Mouse (Mus musculus) forebrain, embryonic 16.5 days (tissue): Measurements from ENCODE around the gene Zfp398. TPM values are rescaled to one million over a fixed set of nuclear protein-coding genes. Genes with fewer than 3 reads are reported as not detected.

Experiments used
- ATAC-seq: fragments of 200-750 bp; cut with Nextera tagmentation; 2 replicates; pipeline ENCODE4 v1.8.0; 2017; ENCODE audit warnings: mild to moderate bottlenecking, moderate library complexity
- H3K27ac ChIP-seq: fragments of 300-500 bp; sonication (generic); 2 replicates; pipeline ENCODE4 v1.5.1; 2014; ENCODE audit warnings: low read length, control low read depth
- H3K27me3 ChIP-seq: fragments of 300-500 bp; sonication (generic); replicated peaks from 2 replicates; pipeline ENCODE4 v1.6.1; 2014; ENCODE audit warnings: low read length; ENCODE audit not compliant: control insufficient read depth, insufficient read depth
- H3K36me3 ChIP-seq: fragments of 300-500 bp; sonication (generic); 2 replicates; pipeline ENCODE4 v1.6.1; 2014; ENCODE audit not compliant: control insufficient read depth, insufficient read depth
- H3K4me1 ChIP-seq: fragments of 300-500 bp; sonication (generic); replicated peaks from 2 replicates; pipeline ENCODE4 v1.6.1; 2014; ENCODE audit warnings: low read length; ENCODE audit not compliant: control insufficient read depth, insufficient read depth
- H3K4me2 ChIP-seq: fragments of 300-500 bp; sonication (generic); 2 replicates; pipeline ENCODE4 v1.6.1; 2014; ENCODE audit warnings: mild to moderate bottlenecking, low read length, control low read depth
- H3K4me3 ChIP-seq: fragments of 300-500 bp; sonication (generic); replicated peaks from 2 replicates; pipeline ENCODE4 v1.5.1; 2014; ENCODE audit warnings: mild to moderate bottlenecking, low read length, control low read depth
- H3K9ac ChIP-seq: fragments of 300-500 bp; sonication (generic); replicated peaks from 2 replicates; pipeline ENCODE4 v1.6.1; 2014; ENCODE audit warnings: low read depth, low read length, control low read depth
- H3K9me3 ChIP-seq: fragments of 300-500 bp; sonication (generic); 2 replicates; pipeline ENCODE4 v1.6.1; 2016; ENCODE audit warnings: low read length; ENCODE audit not compliant: control insufficient read depth
- WGBS: fragments of 180-500 bp; shearing (Covaris S2); extraction: QIAGEN DNeasy Blood & Tissue Kit; methylation state at CpG from one replicate; pipeline ENCODE4 v1.1.7; 2014; 5-methylcytosine and 5-hydroxymethylcytosine counted together
- polyA plus RNA-seq: library from polyadenylated mRNA; unstranded; fragments of >200 nt; fragmentation: Nextera tagmentation; extraction: Ambion mirVana; gene quantifications from 2 replicates; pipeline ENCODE4 v1.2.1, GENCODE M21; 2015

Gene Zfp398
- polyA plus RNA-seq, result 17.5 and 18.7 TPM in 2 replicates

DNA sequence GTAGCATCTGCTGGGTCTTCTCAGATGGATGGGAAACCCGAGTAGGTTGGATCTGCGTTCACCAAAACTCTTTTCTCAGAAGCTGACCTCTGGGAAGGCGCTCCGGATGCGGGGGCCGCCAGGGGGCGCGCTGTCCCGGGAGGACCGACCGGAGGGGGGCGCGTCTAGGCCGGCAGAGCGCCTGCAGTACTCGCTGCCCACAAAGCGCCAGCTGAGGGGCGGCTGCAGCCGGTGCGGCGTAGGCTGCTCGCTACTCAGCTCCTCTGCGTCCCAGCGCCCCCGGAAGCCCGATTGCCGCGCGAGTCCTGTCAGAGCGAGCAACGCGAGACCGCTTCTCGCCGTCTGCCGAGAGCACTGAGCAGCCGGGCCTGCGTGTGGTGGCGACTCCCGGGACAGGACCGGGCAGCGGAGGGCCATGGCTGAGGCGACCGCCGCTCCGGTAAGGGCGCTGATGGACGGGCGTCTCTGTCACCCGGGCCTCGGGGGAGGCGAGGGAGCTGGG, at the start of gene Zfp398:
Gene Zfp398 (plus strand): TSS at position 180 of the 502 bp plus-strand sequence.
- Histone ChIP-seq H3K9ac (peak within 1 kb of the TSS; percentile 97), H3K27me3 (no peaks in the 10 kb centered on the region), H3K9me3 (no peaks in the 10 kb centered on the region), H3K4me2 (peak within 1 kb of the TSS; percentile 64), H3K27ac (peak within 1 kb of the TSS; percentile 97), H3K36me3 (no peaks in the 10 kb centered on the region), H3K4me1 (peaks cover 12% of the 10 kb centered on the region), H3K4me3 (peak within 1 kb of the TSS; percentile 95)
- ATAC-seq, result peak; percentile 97
- under 1% methylated on average over 52 of the region's 52 CpGs for WGBS

DNA sequence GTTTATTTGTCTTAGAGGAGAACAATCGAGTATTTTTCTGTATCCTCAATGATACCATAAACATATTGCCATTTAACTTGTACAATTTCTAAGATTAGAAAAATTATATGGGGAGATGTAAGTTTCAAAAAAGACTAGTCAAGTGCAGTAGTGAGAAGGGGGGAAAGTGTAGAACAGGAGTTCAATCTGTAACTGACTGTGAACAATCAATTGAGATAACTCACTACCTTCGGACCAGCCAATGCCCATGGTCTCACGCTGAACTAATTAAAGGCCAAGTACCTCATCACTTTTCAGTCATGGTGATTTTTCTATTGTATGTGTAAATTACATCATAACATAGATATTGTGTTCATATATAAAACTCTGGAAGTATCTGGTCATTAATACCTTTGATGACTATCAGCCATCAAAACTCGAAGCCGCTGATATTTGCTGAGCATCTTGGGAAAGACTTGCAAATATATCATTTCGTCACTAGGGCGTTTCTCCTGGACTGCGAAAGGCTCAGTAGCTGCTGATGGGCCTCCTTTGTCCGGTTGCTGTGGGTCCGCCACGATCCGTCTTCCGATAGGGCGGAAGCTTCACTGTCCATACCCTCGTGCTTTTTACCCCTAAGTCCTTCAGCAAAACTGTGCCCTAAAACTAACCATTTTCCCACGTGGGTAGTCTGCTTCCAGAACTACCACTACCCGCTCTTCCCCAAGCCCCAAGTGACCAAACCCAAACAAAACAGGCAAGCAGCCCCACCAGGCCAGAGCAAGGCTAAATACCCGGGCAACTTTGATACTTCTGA, 47.3 kb upstream of the Zfp398 start:
- Histone ChIP-seq H3K27me3 (no peaks in the 10 kb centered on the region), H3K9ac (peak overlapping the region; percentile 76), H3K4me3 (peak overlapping the region; percentile 61), H3K36me3 (no peaks in the 10 kb centered on the region), H3K27ac (peak overlapping the region; percentile 96), H3K4me1 (peaks cover 5% of the 10 kb centered on the region; the same call in 1 of the 2 replicates), H3K9me3 (no peaks in the 10 kb centered on the region), H3K4me2 (peak overlapping the region; percentile 69)
- ATAC-seq, result peak; percentile 91
- WGBS, result 1% methylated on average over 18 of the region's 18 CpGs

DNA sequence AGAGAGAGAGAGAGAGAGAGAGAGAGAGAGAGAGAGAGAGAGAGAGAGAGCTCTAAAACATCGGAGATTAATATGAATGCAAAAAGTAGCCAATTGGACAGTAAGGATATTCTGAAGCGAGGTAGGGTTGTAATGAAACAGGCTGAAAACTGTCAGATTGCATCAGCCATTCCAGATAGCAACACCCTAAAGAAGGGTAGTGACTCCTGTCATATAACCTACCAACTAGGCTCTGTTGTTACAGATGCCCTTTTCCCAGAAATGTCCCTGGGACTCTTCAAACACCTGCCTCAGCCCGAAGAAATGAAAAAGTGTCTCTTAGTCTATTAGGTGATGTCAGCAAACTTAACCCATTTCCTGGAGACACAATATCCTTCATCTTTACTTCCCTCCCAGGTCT, 46.6 kb upstream of the Zfp398 start:
- ATAC-seq, result peak; percentile 19

DNA sequence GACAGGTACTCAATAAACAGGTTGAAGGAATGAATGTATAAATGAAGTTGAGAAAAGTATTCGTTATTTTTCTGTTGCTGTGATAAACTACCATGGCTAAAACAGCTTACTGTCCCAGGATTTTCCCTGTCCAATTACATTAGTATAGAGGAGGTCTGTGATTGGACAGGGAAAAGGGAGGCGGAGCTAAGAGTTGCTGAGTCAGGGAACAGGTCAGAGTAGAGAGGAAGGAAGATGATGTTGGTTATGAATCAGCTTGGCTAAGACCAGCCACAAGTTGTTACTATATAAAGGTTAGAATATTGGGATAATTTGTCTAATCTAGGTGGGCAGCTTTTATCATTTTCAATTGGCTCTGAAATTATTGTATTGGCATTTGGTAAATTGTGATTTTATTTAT, 44.7 kb upstream of the Zfp398 start:
- WGBS, result 62% methylated on average over 2 of the region's 2 CpGs
- no peak overlapping the region for H3K4me3 ChIP-seq
- H3K4me2 ChIP-seq, result no peak overlapping the region
- H3K36me3 ChIP-seq, result peaks cover 12% of the 10 kb centered on the region
- no peak overlapping the region for H3K27ac ChIP-seq
- peaks cover 5% of the 10 kb centered on the region; the same call in 1 of the 2 replicates for H3K4me1 ChIP-seq
- H3K9me3 ChIP-seq, result no peaks in the 10 kb centered on the region
- no peak for ATAC-seq
- no peaks in the 10 kb centered on the region for H3K27me3 ChIP-seq
- H3K9ac ChIP-seq, result no peak overlapping the region

More for the DNA sequence above, 46.6 kb upstream of the Zfp398 start:
- H3K36me3 ChIP-seq, result no peaks in the 10 kb centered on the region
- peak overlapping the region; percentile 76 for H3K9ac ChIP-seq
- H3K4me2 ChIP-seq, result peak overlapping the region; percentile 69
- WGBS, result 36% methylated on average over 3 of the region's 3 CpGs
- peak overlapping the region; percentile 61 for H3K4me3 ChIP-seq
- peaks cover 5% of the 10 kb centered on the region; the same call in 1 of the 2 replicates for H3K4me1 ChIP-seq
- H3K27me3 ChIP-seq, result no peaks in the 10 kb centered on the region
- H3K27ac ChIP-seq, result peak overlapping the region; percentile 96
- no peaks in the 10 kb centered on the region for H3K9me3 ChIP-seq

DNA sequence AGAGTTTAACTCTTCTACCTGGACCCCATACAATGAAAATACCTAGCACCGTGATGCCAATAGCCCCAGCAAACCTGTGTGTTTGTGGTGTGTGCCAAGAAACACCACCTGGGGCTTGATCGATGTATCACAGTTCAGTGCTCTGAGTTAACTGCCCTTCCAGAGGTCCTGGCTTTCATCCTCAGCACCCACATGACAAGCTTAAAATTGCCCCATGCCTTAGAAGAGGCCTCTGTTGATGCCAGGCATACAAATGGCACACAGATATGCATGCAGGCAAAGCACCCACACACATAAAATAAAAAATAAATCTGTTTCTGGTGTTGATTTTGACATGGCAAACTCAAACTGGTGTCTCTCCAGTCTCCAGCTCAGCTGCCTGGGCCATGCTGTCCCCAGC, 42.9 kb upstream of the Zfp398 start:
- Histone ChIP-seq H3K27me3 (no peaks in the 10 kb centered on the region), H3K4me2 (no peak overlapping the region)
- 98% methylated on average over 2 of the region's 2 CpGs for WGBS

DNA sequence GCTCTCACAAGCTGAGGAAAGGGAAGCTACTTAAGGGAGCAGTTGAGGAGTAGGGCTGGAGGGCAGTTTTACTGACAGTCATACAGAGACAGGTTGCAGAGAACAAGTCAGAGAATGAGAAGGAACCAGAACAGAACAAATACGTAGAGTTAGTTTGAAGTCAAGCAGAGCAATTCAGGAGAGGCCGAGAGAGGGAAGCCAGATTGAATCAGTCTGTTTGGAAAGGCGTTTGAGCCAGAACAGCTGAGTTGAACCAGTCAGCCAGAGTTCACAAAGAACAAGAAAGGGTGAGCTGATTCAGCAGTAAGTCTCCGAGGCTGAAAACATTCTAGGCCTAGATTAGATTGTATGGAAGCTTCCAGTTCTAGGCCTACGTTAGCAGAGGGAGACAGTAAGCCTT, 42.2 kb upstream of the Zfp398 start:
- Histone ChIP-seq H3K36me3 (peaks cover 28% of the 10 kb centered on the region), H3K27me3 (no peaks in the 10 kb centered on the region), H3K4me3 (no peak overlapping the region), H3K9ac (no peak overlapping the region), H3K4me1 (peaks cover 5% of the 10 kb centered on the region; the same call in 1 of the 2 replicates), H3K9me3 (no peaks in the 10 kb centered on the region), H3K4me2 (no peak overlapping the region), H3K27ac (no peak overlapping the region)
- WGBS, result 81% methylated on average over 5 of the region's 5 CpGs
- no peak for ATAC-seq

More for the DNA sequence above, 42.9 kb upstream of the Zfp398 start:
- H3K9me3 ChIP-seq, result no peaks in the 10 kb centered on the region
- H3K36me3 ChIP-seq, result peaks cover 27% of the 10 kb centered on the region
- no peak overlapping the region for H3K27ac ChIP-seq
- no peak for ATAC-seq
- no peak overlapping the region for H3K9ac ChIP-seq
- H3K4me3 ChIP-seq, result no peak overlapping the region
- peaks cover 5% of the 10 kb centered on the region; the same call in 1 of the 2 replicates for H3K4me1 ChIP-seq

DNA sequence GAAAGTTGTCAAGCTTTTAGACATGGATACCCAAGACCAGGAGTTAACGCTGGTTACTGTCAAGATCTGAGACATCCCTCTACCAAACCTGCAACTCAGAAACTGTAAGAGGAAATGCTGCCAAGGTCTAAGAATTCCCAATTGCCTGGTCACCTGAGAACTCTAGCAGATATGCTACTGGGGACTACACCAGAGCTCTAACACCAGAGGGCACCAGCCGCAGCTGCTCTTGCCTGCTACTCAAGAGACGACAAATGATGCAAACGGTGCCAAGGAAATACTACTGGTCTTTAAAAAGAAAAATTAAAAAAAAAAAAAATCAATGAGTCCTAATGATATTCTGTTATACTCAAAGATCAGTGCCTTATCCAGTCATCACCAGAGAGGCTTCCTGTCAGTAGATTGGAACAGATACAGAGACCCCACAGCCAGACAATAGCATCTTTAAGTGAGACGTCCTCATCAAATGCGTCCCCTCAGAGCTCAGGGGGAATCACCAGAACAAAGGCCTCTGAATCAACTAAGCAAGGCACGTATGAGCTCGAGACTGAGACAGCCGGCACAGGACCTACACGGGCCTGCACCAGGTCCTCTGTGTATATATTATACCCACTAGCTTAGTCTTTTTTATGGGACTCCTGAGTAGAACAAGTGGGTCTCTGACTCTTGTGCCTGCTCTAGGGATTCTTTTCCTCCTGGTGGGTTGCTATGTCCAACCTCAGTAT, 41.2 kb upstream of the Zfp398 start:
- no peak overlapping the region for H3K27ac ChIP-seq
- WGBS, result 44% methylated on average over 10 of the region's 10 CpGs
- H3K36me3 ChIP-seq, result peaks cover 28% of the 10 kb centered on the region
- H3K4me1 ChIP-seq, result no peaks in the 10 kb centered on the region
- no peak overlapping the region for H3K4me3 ChIP-seq
- no peak overlapping the region for H3K9ac ChIP-seq
- no peaks in the 10 kb centered on the region for H3K9me3 ChIP-seq
- no peak overlapping the region for H3K4me2 ChIP-seq
- no peaks in the 10 kb centered on the region for H3K27me3 ChIP-seq
- ATAC-seq, result 0 out of 2 replicates have a peak, but pooled peaks have one; percentile 24

DNA sequence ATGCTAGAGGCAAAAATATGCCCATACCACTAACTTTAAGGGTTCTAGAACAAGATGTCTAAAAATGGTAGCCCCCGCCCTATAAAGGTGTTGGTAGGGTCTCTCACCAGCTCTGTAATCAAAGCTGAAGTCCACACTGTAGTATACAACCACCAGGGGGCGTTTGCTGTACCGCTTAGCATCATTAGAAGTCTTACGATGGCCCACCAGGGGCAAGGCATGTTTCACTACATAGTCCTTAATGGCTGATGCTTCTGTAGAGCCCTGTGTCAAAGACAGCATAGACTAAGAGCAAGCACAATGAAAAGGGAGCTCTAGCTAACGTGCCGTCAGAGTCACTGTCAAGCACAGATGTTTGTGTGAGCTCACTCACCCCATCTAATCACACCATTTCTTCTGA, 36.4 kb upstream of the Zfp398 start:
- Histone ChIP-seq H3K4me3 (no peak overlapping the region), H3K27ac (no peak overlapping the region), H3K9ac (no peak overlapping the region), H3K9me3 (no peaks in the 10 kb centered on the region), H3K27me3 (no peaks in the 10 kb centered on the region), H3K36me3 (peaks cover 61% of the 10 kb centered on the region), H3K4me1 (no peaks in the 10 kb centered on the region), H3K4me2 (no peak overlapping the region)
- 45% methylated on average over 6 of the region's 6 CpGs for WGBS
- peak; percentile 51; the same call in 1 of the 2 replicates for ATAC-seq

DNA sequence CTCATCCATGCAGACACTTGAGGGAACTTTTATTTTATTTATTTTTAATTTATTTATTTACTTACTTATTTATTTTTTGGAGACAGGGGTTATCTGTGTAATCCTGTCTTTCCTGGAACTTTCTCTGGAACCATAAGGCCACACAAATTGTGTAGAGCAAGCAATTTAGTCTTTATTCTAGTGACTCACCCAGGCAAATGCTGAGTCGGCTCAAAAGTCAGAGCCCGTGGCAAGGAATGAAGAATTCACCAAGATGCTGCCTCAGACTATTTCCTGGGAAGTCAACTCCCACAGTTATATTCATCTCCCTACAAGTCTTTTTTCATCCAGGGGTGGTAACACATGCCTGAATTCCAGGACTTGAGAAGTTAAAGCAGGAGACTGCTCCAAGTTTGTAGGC, 29.9 kb upstream of the Zfp398 start:
- Histone ChIP-seq H3K27me3 (no peaks in the 10 kb centered on the region), H3K4me1 (peaks cover 13% of the 10 kb centered on the region), H3K36me3 (peaks cover 45% of the 10 kb centered on the region), H3K27ac (no peak overlapping the region), H3K9me3 (no peaks in the 10 kb centered on the region), H3K9ac (no peak overlapping the region), H3K4me2 (no peak overlapping the region), H3K4me3 (no peak overlapping the region)
- WGBS, result 95% methylated on average over 2 of the region's 2 CpGs
- ATAC-seq, result no peak
